9 mouse cellular contexts compared by ENCODE assay signal in genomic region chr8:73342761-73343395, GRCm38 (mm10). TPM values are rescaled to one million over a fixed set of nuclear protein-coding genes. Genes with fewer than 3 reads are reported as not detected.
A peak's percentile ranks its signal among the peaks of the same experiment; 100 is the strongest.
DNase-seq lines count a peak whose midpoint lies in the region; ATAC-seq and TF ChIP-seq lines count a peak whose summit lies in the region.
"Had no signal": no experiment of that assay in that cellular context is flagged by ENCODE, and none has a peak within 500 bp of the region (broad histone marks: within the 10 kb centered on the region; RNA-seq: fewer than 3 reads in every experiment).

No protein-coding gene starts in this region.

- H3K9me3 ChIP-seq in embryonic facial prominence, embryonic 14.5 days (ENCODE audit: control insufficient read depth, low read length), result no peaks in the 10 kb centered on the region
- H3K9me3 ChIP-seq in embryonic facial prominence, embryonic 10.5 days, result no peaks in the 10 kb centered on the region
- H3K9me3 ChIP-seq in heart, postnatal 0 days (replicated peaks; ENCODE audit: control insufficient read depth, low read length), result 0 out of 2 replicates have a peak, but pooled peaks cover 3% of the 10 kb centered on the region
- 0 out of 2 replicates have a peak, but pooled peaks cover 4% of the 10 kb centered on the region for H3K9me3 ChIP-seq in lung, postnatal 0 days (ENCODE audit: low read length)
- H3K9me3 ChIP-seq in midbrain, embryonic 16.5 days (replicated peaks; ENCODE audit: control insufficient read depth, low read length, poor library complexity, severe bottlenecking), result no peaks in the 10 kb centered on the region
- no peaks in the 10 kb centered on the region for H3K9me3 ChIP-seq in midbrain, embryonic 14.5 days (ENCODE audit: control insufficient read depth, low read length)
- H3K9me3 ChIP-seq: liver, embryonic 15.5 days had no signal

- peak; percentile 24; the same call in 1 of the 2 replicates for TF ChIP-seq EP300 in heart, postnatal 0 days (IDR thresholded peaks at IDR 0.05; ENCODE audit: low read depth)
- TF ChIP-seq EP300 in lung, postnatal 0 days (IDR thresholded peaks at IDR 0.05), result peak; percentile 59; the same call in 1 of the 2 replicates

- H3K4me1 ChIP-seq in embryonic facial prominence, embryonic 14.5 days (ENCODE audit: control insufficient read depth, insufficient read depth, low read length), result 0 out of 2 replicates have a peak, but pooled peaks cover 4% of the 10 kb centered on the region
- H3K4me1 ChIP-seq in embryonic facial prominence, embryonic 10.5 days, result no peaks in the 10 kb centered on the region
- H3K4me1 ChIP-seq in heart, postnatal 0 days (ENCODE audit: control insufficient read depth, insufficient read depth), result peaks cover 21% of the 10 kb centered on the region
- peaks cover 4% of the 10 kb centered on the region; the same call in 1 of the 2 replicates for H3K4me1 ChIP-seq in lung, postnatal 0 days (ENCODE audit: insufficient read depth, low read depth, low read length)
- H3K4me1 ChIP-seq in midbrain, embryonic 16.5 days (ENCODE audit: control insufficient read depth, insufficient read depth, low read length), result no peaks in the 10 kb centered on the region
- no peaks in the 10 kb centered on the region for H3K4me1 ChIP-seq in midbrain, embryonic 14.5 days (ENCODE audit: control insufficient read depth, insufficient read depth, low read length)
- H3K4me1 ChIP-seq: liver, embryonic 15.5 days had no signal

- WGBS in embryonic facial prominence, embryonic 14.5 days, result 80% methylated on average over 3 of the region's 3 CpGs
- 92% methylated on average over 3 of the region's 3 CpGs for WGBS in embryonic facial prominence, embryonic 10.5 days
- WGBS in heart, postnatal 0 days, result 31% methylated on average over 3 of the region's 3 CpGs
- WGBS in lung, postnatal 0 days, result 24% methylated on average over 3 of the region's 3 CpGs
- WGBS in midbrain, embryonic 16.5 days, result 92% methylated on average over 3 of the region's 3 CpGs
- 88% methylated on average over 3 of the region's 3 CpGs for WGBS in midbrain, embryonic 14.5 days

- no peaks in the 10 kb centered on the region for H3K36me3 ChIP-seq in embryonic facial prominence, embryonic 14.5 days (ENCODE audit: control insufficient read depth, insufficient read depth, low read length)
- peaks cover 7% of the 10 kb centered on the region; the same call in 1 of the 2 replicates for H3K36me3 ChIP-seq in embryonic facial prominence, embryonic 10.5 days (replicated peaks)
- no peaks in the 10 kb centered on the region for H3K36me3 ChIP-seq in heart, postnatal 0 days (replicated peaks; ENCODE audit: control insufficient read depth, insufficient read depth, low read length)
- no peaks in the 10 kb centered on the region for H3K36me3 ChIP-seq in lung, postnatal 0 days (ENCODE audit: insufficient read depth, low read length)
- H3K36me3 ChIP-seq in midbrain, embryonic 16.5 days (ENCODE audit: control insufficient read depth, insufficient read depth, low read length), result no peaks in the 10 kb centered on the region
- no peaks in the 10 kb centered on the region for H3K36me3 ChIP-seq in midbrain, embryonic 14.5 days (ENCODE audit: control insufficient read depth, insufficient read depth, low read length)
- H3K36me3 ChIP-seq: liver, embryonic 15.5 days had no signal

- H3K4me3 ChIP-seq in embryonic facial prominence, embryonic 14.5 days (ENCODE audit: low read depth, low read length), result no peak overlapping the region
- H3K4me3 ChIP-seq in embryonic facial prominence, embryonic 10.5 days, result no peak overlapping the region
- no peak overlapping the region for H3K4me3 ChIP-seq in heart, postnatal 0 days (ENCODE audit: low read depth, low read length)
- H3K4me3 ChIP-seq in lung, postnatal 0 days (ENCODE audit: low read depth, low read length), result no peak overlapping the region
- H3K4me3 ChIP-seq in midbrain, embryonic 16.5 days (ENCODE audit: low read depth, low read length), result no peak overlapping the region
- no peak overlapping the region for H3K4me3 ChIP-seq in midbrain, embryonic 14.5 days (replicated peaks; ENCODE audit: low read depth, low read length)
- H3K4me3 ChIP-seq: liver, embryonic 15.5 days had no signal

- peak; percentile 39 for DNase-seq in embryonic facial prominence, embryonic 14.5 days (ENCODE audit: low spot score)
- DNase-seq in embryonic facial prominence, embryonic 10.5 days (ENCODE audit: low spot score), result no peak
- peak; percentile 92 for DNase-seq in adipocyte (ENCODE audit: low spot score)
- peak; percentile 63 for DNase-seq in heart, postnatal 0 days (ENCODE audit: low spot score)
- peak; percentile 83 for DNase-seq in lung, postnatal 0 days (ENCODE audit: low spot score)
- no peak for DNase-seq in thymus, postnatal 10 days (ENCODE audit: low spot score in 2 of 2)
- no peak for DNase-seq in midbrain, embryonic 14.5 days

- no peak overlapping the region for H3K27ac ChIP-seq in embryonic facial prominence, embryonic 14.5 days (replicated peaks; ENCODE audit: low read depth, low read length)
- H3K27ac ChIP-seq in embryonic facial prominence, embryonic 10.5 days (replicated peaks), result no peak overlapping the region
- peak overlapping the region; percentile 90 for H3K27ac ChIP-seq in heart, postnatal 0 days (ENCODE audit: low read depth)
- H3K27ac ChIP-seq in lung, postnatal 0 days (ENCODE audit: low read length), result peak overlapping the region; percentile 58
- no peak overlapping the region for H3K27ac ChIP-seq in midbrain, embryonic 16.5 days (ENCODE audit: low read length)
- H3K27ac ChIP-seq in midbrain, embryonic 14.5 days (replicated peaks; ENCODE audit: low read depth, low read length), result no peak overlapping the region
- H3K27ac ChIP-seq: liver, embryonic 15.5 days had no signal

- ATAC-seq in embryonic facial prominence, embryonic 14.5 days (ENCODE audit: low read depth), result no peak
- peak; percentile 88 for ATAC-seq in heart, postnatal 0 days (ENCODE audit: insufficient read depth, low read depth)
- peak; percentile 94 for ATAC-seq in lung, postnatal 0 days
- no peak for ATAC-seq in midbrain, embryonic 16.5 days
- ATAC-seq in midbrain, embryonic 14.5 days (ENCODE audit: low FRiP score, low TSS enrichment), result no peak

- no peak overlapping the region for H3K9ac ChIP-seq in embryonic facial prominence, embryonic 14.5 days (ENCODE audit: low read depth, low read length)
- H3K9ac ChIP-seq in heart, postnatal 0 days (replicated peaks; ENCODE audit: low read depth, low read length), result no peak overlapping the region
- no peak overlapping the region for H3K9ac ChIP-seq in lung, postnatal 0 days (replicated peaks; ENCODE audit: low read depth)
- H3K9ac ChIP-seq in midbrain, embryonic 16.5 days (ENCODE audit: low read depth, low read length), result no peak overlapping the region
- no peak overlapping the region for H3K9ac ChIP-seq in midbrain, embryonic 14.5 days (replicated peaks; ENCODE audit: low read length)
- H3K9ac ChIP-seq: liver, embryonic 15.5 days had no signal

- no peak for TF ChIP-seq CTCF in heart, postnatal 0 days (IDR thresholded peaks at IDR 0.05; ENCODE audit: low read depth)
- no peak for TF ChIP-seq CTCF in lung, postnatal 0 days (IDR thresholded peaks at IDR 0.05)

- H3K27me3 ChIP-seq in embryonic facial prominence, embryonic 14.5 days (replicated peaks; ENCODE audit: control insufficient read depth, insufficient read depth, low read length), result no peaks in the 10 kb centered on the region
- H3K27me3 ChIP-seq in embryonic facial prominence, embryonic 10.5 days (replicated peaks; ENCODE audit: low read depth, poor library complexity, severe bottlenecking), result no peaks in the 10 kb centered on the region
- H3K27me3 ChIP-seq in heart, postnatal 0 days (ENCODE audit: control insufficient read depth, insufficient read depth, low read length), result no peaks in the 10 kb centered on the region
- no peaks in the 10 kb centered on the region for H3K27me3 ChIP-seq in lung, postnatal 0 days (replicated peaks; ENCODE audit: insufficient read depth, low read length)
- no peaks in the 10 kb centered on the region for H3K27me3 ChIP-seq in midbrain, embryonic 16.5 days (ENCODE audit: control insufficient read depth, insufficient read depth, low read depth, low read length)
- H3K27me3 ChIP-seq in midbrain, embryonic 14.5 days (ENCODE audit: control insufficient read depth, insufficient read depth, low read length), result no peaks in the 10 kb centered on the region
- H3K27me3 ChIP-seq: liver, embryonic 15.5 days had no signal

- no peak overlapping the region for H3K4me2 ChIP-seq in embryonic facial prominence, embryonic 14.5 days (ENCODE audit: low read depth, low read length)
- H3K4me2 ChIP-seq in heart, postnatal 0 days (ENCODE audit: low read depth, low read length), result peak overlapping the region; percentile 18; the same call in 1 of the 2 replicates
- no peak overlapping the region for H3K4me2 ChIP-seq in lung, postnatal 0 days (replicated peaks; ENCODE audit: low read depth, low read length)
- H3K4me2 ChIP-seq in midbrain, embryonic 16.5 days (ENCODE audit: low read length), result no peak overlapping the region
- H3K4me2 ChIP-seq in midbrain, embryonic 14.5 days (ENCODE audit: low read length), result no peak overlapping the region
- H3K4me2 ChIP-seq: liver, embryonic 15.5 days had no signal

RNA-seq across cellular contexts. Expression of gene Large1, which starts 10.5 kb away (rescaled TPM):
- 12.5 and 12.9 TPM in 2 replicates for polyA plus RNA-seq in embryonic facial prominence, embryonic 14.5 days (2014; fragmentation: Nextera tagmentation; extraction: Ambion mirVana)
- 5.1 and 5.4 TPM in 2 replicates for polyA plus RNA-seq in embryonic facial prominence, embryonic 10.5 days (2016; fragmentation: Nextera tagmentation; extraction: Ambion mirVana)
- 39.4 and 41.0 TPM in 2 replicates for total RNA-seq in heart, postnatal 0 days (2014; rRNA removed; ENCODE audit: low replicate concordance)
- polyA plus RNA-seq in heart, postnatal 0 days (2015; fragmentation: Nextera tagmentation; extraction: Ambion mirVana), result 5.9 and 6.0 TPM in 2 replicates
- polyA plus RNA-seq in lung, postnatal 0 days (2015; fragmentation: Nextera tagmentation; extraction: Ambion mirVana), result 5.2 and 5.6 TPM in 2 replicates
- polyA plus RNA-seq in midbrain, embryonic 16.5 days (2015; fragmentation: Nextera tagmentation; extraction: Ambion mirVana), result 12.9 and 14.8 TPM in 2 replicates
- 23.0 and 23.9 TPM in 2 replicates for polyA plus RNA-seq in midbrain, embryonic 14.5 days (2014; fragmentation: Nextera tagmentation; extraction: Ambion mirVana)

Comparison
In these comparisons a context has a peak if more than half of its experiments do, and no peak if none do; other contexts are left out.
1. DNase-seq: peak in embryonic facial prominence, embryonic 14.5 days (single experiment), adipocyte (single experiment), heart, postnatal 0 days (single experiment) and lung, postnatal 0 days (single experiment); none in embryonic facial prominence, embryonic 10.5 days (single experiment), thymus, postnatal 10 days (0 of 2) and midbrain, embryonic 14.5 days (single experiment).
2. ATAC-seq: peak in heart, postnatal 0 days (single experiment) and lung, postnatal 0 days (single experiment); none in embryonic facial prominence, embryonic 14.5 days (single experiment), midbrain, embryonic 16.5 days (single experiment) and midbrain, embryonic 14.5 days (single experiment).
3. H3K27ac ChIP-seq: peak in heart, postnatal 0 days (single experiment) and lung, postnatal 0 days (single experiment); none in embryonic facial prominence, embryonic 14.5 days (single experiment), embryonic facial prominence, embryonic 10.5 days (single experiment), midbrain, embryonic 16.5 days (single experiment) and midbrain, embryonic 14.5 days (single experiment).